Mouse (Mus musculus): ENCODE measurements around the gene Cnot1.

Cnot1 gene

DNA sequence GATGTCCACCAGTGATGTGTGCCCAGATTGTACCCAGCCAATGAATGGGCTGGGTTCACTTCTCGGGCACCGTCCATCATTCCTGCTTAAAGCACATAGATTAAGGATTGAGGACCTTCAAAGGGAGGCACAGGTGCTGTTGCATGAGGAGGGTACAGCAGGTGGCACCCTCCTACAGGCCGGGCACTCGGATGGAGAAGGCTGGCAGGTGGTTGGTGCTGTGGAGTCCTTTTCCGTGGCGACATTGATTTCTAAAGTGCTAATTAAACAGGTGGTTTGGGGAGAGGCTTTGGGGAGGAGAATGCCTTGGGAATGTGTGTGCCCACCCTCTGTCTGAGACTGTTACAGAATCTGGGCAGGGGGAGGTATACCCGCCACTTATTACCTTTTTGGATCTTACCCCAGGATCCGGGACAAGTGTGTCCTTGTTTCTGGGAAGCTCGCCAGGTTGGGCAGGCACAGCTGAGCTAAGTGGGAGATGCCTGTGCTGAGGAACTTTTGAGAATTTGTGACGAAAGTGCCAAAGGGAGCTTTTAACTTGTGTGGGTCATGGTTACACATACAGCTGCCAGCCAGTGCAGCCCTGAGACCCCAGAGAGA is 119.1 kb downstream of the Cnot1 start:
- no peak for DNase-seq (ENCODE audit: low spot score)

GRCm38 (mm10) chr8:95678024-95678611 is 129.1 kb downstream of the Cnot1 start:
- DNase-seq (ENCODE audit: low spot score): no peak

- no peak for DNase-seq (ENCODE audit: low spot score)
Observed at GRCm38 (mm10) chr8:95677591-95678023, 129.7 kb downstream of the Cnot1 start.

DNA sequence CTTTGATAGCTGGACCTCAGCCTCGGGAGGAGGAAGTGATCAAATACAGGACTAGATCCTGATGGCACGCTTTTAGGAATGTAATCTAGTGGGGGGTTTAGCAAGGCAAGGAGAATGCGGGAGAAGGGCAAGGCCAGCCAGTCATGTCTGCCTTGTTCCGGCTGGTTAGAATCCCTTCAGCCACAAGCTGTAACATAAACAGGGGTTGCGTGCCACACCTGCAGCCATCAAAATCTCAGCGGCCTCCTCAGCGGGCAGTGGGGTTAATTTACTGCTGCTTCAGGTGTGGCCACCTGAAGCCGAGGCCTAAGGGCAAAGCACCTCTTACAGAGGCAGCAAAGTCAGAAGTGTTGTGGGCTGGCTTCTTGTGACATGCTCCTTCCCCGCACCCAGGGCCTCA is 130.6 kb downstream of the Cnot1 start, which contains the start of gene Ndrg4:
Gene Ndrg4, plus strand, starts transcription at position 350 of the 400 bp plus-strand sequence.
- DNase-seq (ENCODE audit: low spot score): no peak

- no peak for DNase-seq (ENCODE audit: low spot score)
Observed at GRCm38 (mm10) chr8:95672811-95673210, 134.5 kb downstream of the Cnot1 start.

- DNase-seq (ENCODE audit: low spot score): no peak
Observed at GRCm38 (mm10) chr8:95671861-95672260, 135.4 kb downstream of the Cnot1 start.

DNA sequence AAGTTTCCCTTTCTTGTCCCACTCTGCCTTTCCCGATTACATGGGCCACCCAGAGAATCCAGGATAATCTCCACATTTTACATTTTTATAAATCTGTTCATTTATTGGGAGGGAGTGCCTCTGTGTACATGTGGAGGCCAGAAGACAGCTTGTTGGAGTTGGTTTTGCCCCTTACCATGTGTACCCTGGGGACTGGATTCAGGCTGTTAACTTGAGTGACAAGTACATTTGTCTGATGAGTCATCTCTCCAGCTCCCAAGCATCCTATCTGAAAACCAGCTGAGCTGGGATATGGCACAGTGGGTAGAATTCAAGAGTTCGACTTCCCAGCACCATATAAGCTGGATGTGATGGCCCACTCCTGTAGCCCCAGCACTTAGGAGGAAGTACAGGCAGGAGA is 137.3 kb downstream of the Cnot1 start:
- DNase-seq (ENCODE audit: low spot score): no peak

Measured in left cerebral cortex, adult 11 months (tissue).